Mouse (Mus musculus) forebrain, embryonic 15.5 days (tissue): ENCODE data around the gene Lrat. TPM values are rescaled to one million over a fixed set of nuclear protein-coding genes. Genes with fewer than 3 reads are reported as not detected.

Source experiments
- ATAC-seq: fragments of 200-750 bp; cut with Nextera tagmentation; replicated peaks from 2 replicates; pipeline ENCODE4 v1.8.0; 2017; ENCODE audit warnings: mild to moderate bottlenecking, moderate TSS enrichment, moderate library complexity
- H3K27ac ChIP-seq: fragments of 300-500 bp; sonication (generic); replicated peaks from 2 replicates; pipeline ENCODE4 v1.5.1; 2015; ENCODE audit warnings: mild to moderate bottlenecking, inconsistent platforms
- H3K27me3 ChIP-seq: fragments of 300-500 bp; sonication (generic); 2 replicates; pipeline ENCODE4 v1.6.1; 2015; ENCODE audit warnings: inconsistent platforms
- H3K36me3 ChIP-seq: fragments of 300-500 bp; sonication (generic); 2 replicates; pipeline ENCODE4 v1.6.1; 2015; ENCODE audit warnings: mild to moderate bottlenecking, inconsistent platforms
- H3K4me1 ChIP-seq: fragments of 300-500 bp; sonication (generic); 2 replicates; pipeline ENCODE4 v1.6.1; 2015; ENCODE audit warnings: inconsistent platforms
- H3K4me2 ChIP-seq: fragments of 300-500 bp; sonication (generic); replicated peaks from 2 replicates; pipeline ENCODE4 v1.6.1; 2015; ENCODE audit warnings: mild to moderate bottlenecking, inconsistent platforms
- H3K4me3 ChIP-seq: fragments of 300-500 bp; sonication (generic); 2 replicates; pipeline ENCODE4 v1.5.1; 2015; ENCODE audit warnings: mild to moderate bottlenecking, inconsistent platforms
- H3K9ac ChIP-seq: fragments of 300-500 bp; sonication (generic); replicated peaks from 2 replicates; pipeline ENCODE4 v1.6.1; 2015; ENCODE audit warnings: mild to moderate bottlenecking, inconsistent platforms
- H3K9me3 ChIP-seq: fragments of 300-500 bp; sonication (generic); 2 replicates; pipeline ENCODE4 v1.6.1; 2016; ENCODE audit warnings: inconsistent platforms
- WGBS: fragments of 180-500 bp; shearing (Covaris S2); methylation state at CpG from one replicate; pipeline ENCODE4 v1.1.7; 2015; ENCODE audit warnings: mixed read lengths; 5-methylcytosine and 5-hydroxymethylcytosine counted together
- polyA plus RNA-seq: library from polyadenylated mRNA; unstranded; fragments of >200 nt; fragmentation: Nextera tagmentation; extraction: Ambion mirVana; gene quantifications from 2 replicates; pipeline ENCODE4 v1.2.1, GENCODE M21; 2015

Lrat gene
- 0.06 and 0.13 TPM in 2 replicates for polyA plus RNA-seq

- Histone ChIP-seq H3K4me1 (peaks cover 15% of the 10 kb centered on the region), H3K36me3 (no peaks in the 10 kb centered on the region), H3K4me2 (peak within 1 kb of the TSS; percentile 98), H3K27me3 (peaks cover 14% of the 10 kb centered on the region), H3K9me3 (no peaks in the 10 kb centered on the region), H3K9ac (peak within 1 kb of the TSS; percentile 40), H3K4me3 (peak within 1 kb of the TSS; percentile 49), H3K27ac (no peak within 1 kb of the TSS)
- WGBS = under 1% methylated on average over 35 of the region's 35 CpGs
- peak; percentile 81 for ATAC-seq
Observed at GRCm38 (mm10) chr3:82903613-82904205, at the start of gene Lrat. Gene Lrat, minus strand, starts transcription at chr3:82903973.

GRCm38 (mm10) chr3:82952173-82952962 is 48.6 kb upstream of the Lrat start:
- Histone ChIP-seq H3K36me3 (no peaks in the 10 kb centered on the region), H3K4me2 (no peak overlapping the region), H3K27me3 (no peaks in the 10 kb centered on the region), H3K9ac (no peak overlapping the region), H3K9me3 (no peaks in the 10 kb centered on the region), H3K4me1 (no peaks in the 10 kb centered on the region), H3K4me3 (no peak overlapping the region), H3K27ac (no peak overlapping the region)
- no peak for ATAC-seq
- WGBS = 92% methylated on average over 4 of the region's 4 CpGs

- Histone ChIP-seq H3K9me3 (no peaks in the 10 kb centered on the region), H3K27me3 (no peaks in the 10 kb centered on the region), H3K36me3 (no peaks in the 10 kb centered on the region), H3K9ac (no peak overlapping the region), H3K4me3 (no peak overlapping the region), H3K4me2 (no peak overlapping the region), H3K4me1 (no peaks in the 10 kb centered on the region), H3K27ac (no peak overlapping the region)
- 80% methylated on average over 7 of the region's 7 CpGs for WGBS
- ATAC-seq = no peak
Observed at GRCm38 (mm10) chr3:82950639-82951038, 46.9 kb upstream of the Lrat start.

- no peak for ATAC-seq
Observed at GRCm38 (mm10) chr3:82950208-82950607, 46.4 kb upstream of the Lrat start.

GRCm38 (mm10) chr3:82946375-82947107 is 42.8 kb upstream of the Lrat start:
- Histone ChIP-seq H3K9me3 (no peaks in the 10 kb centered on the region), H3K27ac (no peak overlapping the region), H3K9ac (no peak overlapping the region), H3K27me3 (no peaks in the 10 kb centered on the region), H3K4me1 (no peaks in the 10 kb centered on the region), H3K4me3 (no peak overlapping the region), H3K36me3 (no peaks in the 10 kb centered on the region), H3K4me2 (no peak overlapping the region)
- ATAC-seq = no peak
- 60% methylated on average over 6 of the region's 6 CpGs for WGBS

More at GRCm38 (mm10) chr3:82950208-82950607, 46.4 kb upstream of the Lrat start:
- WGBS = 84% methylated on average over 10 of the region's 10 CpGs
- no peaks in the 10 kb centered on the region for H3K36me3 ChIP-seq
- no peaks in the 10 kb centered on the region for H3K4me1 ChIP-seq
- H3K9me3 ChIP-seq = no peaks in the 10 kb centered on the region
- H3K4me2 ChIP-seq = no peak overlapping the region
- H3K27me3 ChIP-seq = no peaks in the 10 kb centered on the region
- H3K27ac ChIP-seq = no peak overlapping the region
- no peak overlapping the region for H3K9ac ChIP-seq
- H3K4me3 ChIP-seq = no peak overlapping the region

GRCm38 (mm10) chr3:82927917-82928316 is 24.1 kb upstream of the Lrat start:
- Histone ChIP-seq H3K27me3 (no peaks in the 10 kb centered on the region), H3K36me3 (no peaks in the 10 kb centered on the region), H3K4me2 (no peak overlapping the region), H3K4me3 (no peak overlapping the region), H3K27ac (no peak overlapping the region), H3K9me3 (no peaks in the 10 kb centered on the region), H3K9ac (no peak overlapping the region), H3K4me1 (no peaks in the 10 kb centered on the region)
- no peak for ATAC-seq
- 87% methylated on average over 2 of the region's 2 CpGs for WGBS

- WGBS = 15% methylated on average over 1 of the region's 1 CpGs
- H3K9ac ChIP-seq = no peak overlapping the region
- H3K4me1 ChIP-seq = no peaks in the 10 kb centered on the region
- no peaks in the 10 kb centered on the region for H3K27me3 ChIP-seq
- no peaks in the 10 kb centered on the region for H3K36me3 ChIP-seq
- no peak overlapping the region for H3K27ac ChIP-seq
- H3K4me2 ChIP-seq = no peak overlapping the region
- no peaks in the 10 kb centered on the region for H3K9me3 ChIP-seq
- no peak for ATAC-seq
- H3K4me3 ChIP-seq = no peak overlapping the region
Observed at GRCm38 (mm10) chr3:82915632-82916031, 11.9 kb upstream of the Lrat start.

- Histone ChIP-seq H3K9ac (no peak overlapping the region), H3K36me3 (no peaks in the 10 kb centered on the region), H3K4me2 (no peak overlapping the region), H3K27ac (no peak overlapping the region), H3K27me3 (peaks cover 4% of the 10 kb centered on the region), H3K4me3 (no peak overlapping the region), H3K9me3 (no peaks in the 10 kb centered on the region), H3K4me1 (peaks cover 9% of the 10 kb centered on the region)
- no peak for ATAC-seq
- WGBS = 83% methylated on average over 2 of the region's 2 CpGs
Observed at GRCm38 (mm10) chr3:82908671-82909070, 4.9 kb upstream of the Lrat start.

GRCm38 (mm10) chr3:82904211-82904908 is 587 bp upstream of the Lrat start:
- H3K27me3 ChIP-seq = peaks cover 14% of the 10 kb centered on the region
- peak overlapping the region; percentile 49 for H3K4me3 ChIP-seq
- ATAC-seq = peak; percentile 77
- H3K4me1 ChIP-seq = peaks cover 15% of the 10 kb centered on the region
- no peaks in the 10 kb centered on the region for H3K9me3 ChIP-seq
- peak overlapping the region; percentile 98 for H3K4me2 ChIP-seq
- no peaks in the 10 kb centered on the region for H3K36me3 ChIP-seq
- peak overlapping the region; percentile 40 for H3K9ac ChIP-seq
- under 1% methylated on average over 31 of the region's 31 CpGs for WGBS
- H3K27ac ChIP-seq = no peak overlapping the region

GRCm38 (mm10) chr3:82902757-82903612 is 788 bp downstream of the Lrat start:
- 22% methylated on average over 20 of the region's 20 CpGs for WGBS
- ATAC-seq = no peak
- Histone ChIP-seq H3K36me3 (no peaks in the 10 kb centered on the region), H3K4me2 (peak overlapping the region; percentile 98), H3K4me1 (peaks cover 15% of the 10 kb centered on the region), H3K27me3 (peaks cover 14% of the 10 kb centered on the region), H3K4me3 (peak overlapping the region; percentile 49), H3K27ac (no peak overlapping the region), H3K9ac (0 out of 2 replicates have a peak overlapping the region, but pooled peaks have one; percentile 40), H3K9me3 (no peaks in the 10 kb centered on the region)

- Histone ChIP-seq H3K36me3 (no peaks in the 10 kb centered on the region), H3K9me3 (no peaks in the 10 kb centered on the region), H3K9ac (no peak overlapping the region), H3K27ac (no peak overlapping the region), H3K27me3 (no peaks in the 10 kb centered on the region), H3K4me2 (no peak overlapping the region), H3K4me1 (no peaks in the 10 kb centered on the region), H3K4me3 (no peak overlapping the region)
- 13% methylated on average over 2 of the region's 2 CpGs for WGBS
- no peak for ATAC-seq
Observed at GRCm38 (mm10) chr3:82888842-82889241, 14.9 kb downstream of the Lrat start.
